Mouse (Mus musculus) olfactory bulb, adult 2 months (tissue): ENCODE data around the gene 1700029I15Rik.

Source experiments
- CTCF ChIP-seq: fragments of 200-500 bp; IDR thresholded peaks from 2 replicates; pipeline ENCODE4 v1.5.1; 2012; ENCODE audit warnings: low read depth, mild to moderate bottlenecking, low read length, moderate library complexity; ENCODE audit not compliant: insufficient read depth
- POLR2A ChIP-seq: fragments of 200-500 bp; IDR thresholded peaks from 2 replicates; pipeline ENCODE4 v1.6.1; 2012; ENCODE audit warnings: mild to moderate bottlenecking, low read depth, low read length, moderate library complexity; ENCODE audit not compliant: insufficient read depth

GRCm38 (mm10) chr2:92384101-92384500, 1.8 kb downstream of the 1700029I15Rik start:
- TF ChIP-seq CTCF, result no peak
- no peak for TF ChIP-seq POLR2A
